Mouse (Mus musculus) embryonic facial prominence, embryonic 13.5 days (tissue): ENCODE measurements around the gene Olfr1412. TPM values are rescaled to one million over a fixed set of nuclear protein-coding genes. Genes with fewer than 3 reads are reported as not detected.

Experiments
- ATAC-seq: fragments of 200-750 bp; cut with Nextera tagmentation; 2 replicates; pipeline ENCODE4 v1.8.0; 2017; ENCODE audit warnings: low read depth; ENCODE audit not compliant: insufficient number of reproducible peaks, insufficient read depth, low FRiP score, low TSS enrichment
- H3K27ac ChIP-seq: fragments of 300-500 bp; sonication (generic); 2 replicates; pipeline ENCODE4 v1.5.1; 2015; ENCODE audit warnings: moderate library complexity, mild to moderate bottlenecking, inconsistent platforms
- H3K27me3 ChIP-seq: fragments of 300-500 bp; sonication (generic); 2 replicates; pipeline ENCODE4 v1.6.1; 2015; ENCODE audit warnings: mild to moderate bottlenecking, inconsistent platforms
- H3K36me3 ChIP-seq: fragments of 300-500 bp; sonication (generic); 2 replicates; pipeline ENCODE4 v1.6.1; 2015; ENCODE audit warnings: mild to moderate bottlenecking, inconsistent platforms
- H3K4me1 ChIP-seq: fragments of 300-500 bp; sonication (generic); 2 replicates; pipeline ENCODE4 v1.6.1; 2015; ENCODE audit warnings: inconsistent platforms
- H3K4me2 ChIP-seq: fragments of 300-500 bp; sonication (generic); 2 replicates; pipeline ENCODE4 v1.6.1; 2015; ENCODE audit warnings: moderate library complexity, mild to moderate bottlenecking, inconsistent platforms
- H3K4me3 ChIP-seq: fragments of 300-500 bp; sonication (generic); 2 replicates; pipeline ENCODE4 v1.5.1; 2015; ENCODE audit warnings: mild to moderate bottlenecking, inconsistent platforms
- H3K9ac ChIP-seq: fragments of 300-500 bp; sonication (generic); 2 replicates; pipeline ENCODE4 v1.6.1; 2015; ENCODE audit warnings: mild to moderate bottlenecking, inconsistent platforms
- H3K9me3 ChIP-seq: fragments of 300-500 bp; sonication (generic); 2 replicates; pipeline ENCODE4 v1.6.1; 2016; ENCODE audit warnings: inconsistent platforms
- WGBS: fragments of 180-500 bp; shearing (Covaris S2); methylation state at CpG from one replicate; pipeline ENCODE4 v1.1.7; 2015; ENCODE audit warnings: mixed read lengths; 5-methylcytosine and 5-hydroxymethylcytosine counted together
- polyA plus RNA-seq: library from polyadenylated mRNA; unstranded; fragments of >200 nt; fragmentation: Nextera tagmentation; extraction: Ambion mirVana; gene quantifications from 2 replicates; pipeline ENCODE4 v1.2.1, GENCODE M21; 2015

The Olfr1412 gene
- polyA plus RNA-seq, 1 experiment from 2014 or later: 0.07 TPM

GRCm38 (mm10) chr1:92616046-92616445 is 30.5 kb downstream of the Olfr1412 start:
- no peaks in the 10 kb centered on the region for H3K36me3 ChIP-seq
- H3K9me3 ChIP-seq: no peaks in the 10 kb centered on the region
- no peak overlapping the region for H3K9ac ChIP-seq
- peaks cover 18% of the 10 kb centered on the region for H3K27me3 ChIP-seq
- H3K4me3 ChIP-seq: no peak overlapping the region
- no peak for ATAC-seq
- WGBS: 69% methylated on average over 1 of the region's 1 CpGs
- no peak overlapping the region for H3K27ac ChIP-seq
- no peaks in the 10 kb centered on the region for H3K4me1 ChIP-seq
- no peak overlapping the region for H3K4me2 ChIP-seq

GRCm38 (mm10) chr1:92617488-92617887 is 31.9 kb downstream of the Olfr1412 start, which contains the start of gene Olfr12:
Gene Olfr12, plus strand, starts transcription at chr1:92617788.
- H3K4me1 ChIP-seq: no peaks in the 10 kb centered on the region
- H3K27me3 ChIP-seq: peaks cover 16% of the 10 kb centered on the region
- H3K4me2 ChIP-seq: no peak within 1 kb of the TSS
- no peak within 1 kb of the TSS for H3K27ac ChIP-seq
- ATAC-seq: no peak
- WGBS: 66% methylated on average over 2 of the region's 2 CpGs
- no peaks in the 10 kb centered on the region for H3K9me3 ChIP-seq
- no peak within 1 kb of the TSS for H3K9ac ChIP-seq
- H3K36me3 ChIP-seq: no peaks in the 10 kb centered on the region
- no peak within 1 kb of the TSS for H3K4me3 ChIP-seq

GRCm38 (mm10) chr1:92618360-92618759 is 32.8 kb downstream of the Olfr1412 start:
- Histone ChIP-seq H3K36me3 (no peaks in the 10 kb centered on the region), H3K27me3 (peaks cover 16% of the 10 kb centered on the region), H3K4me3 (no peak overlapping the region), H3K9ac (no peak overlapping the region), H3K4me1 (no peaks in the 10 kb centered on the region), H3K27ac (no peak overlapping the region), H3K4me2 (no peak overlapping the region), H3K9me3 (no peaks in the 10 kb centered on the region)
- 66% methylated on average over 4 of the region's 4 CpGs for WGBS
- no peak for ATAC-seq

- H3K27ac ChIP-seq: no peak overlapping the region
- no peaks in the 10 kb centered on the region for H3K36me3 ChIP-seq
- no peak overlapping the region for H3K4me2 ChIP-seq
- H3K4me3 ChIP-seq: no peak overlapping the region
- H3K27me3 ChIP-seq: no peaks in the 10 kb centered on the region
- H3K4me1 ChIP-seq: no peaks in the 10 kb centered on the region
- no peak overlapping the region for H3K9ac ChIP-seq
- H3K9me3 ChIP-seq: no peaks in the 10 kb centered on the region
- 49% methylated on average over 4 of the region's 4 CpGs for WGBS
- ATAC-seq: no peak
These were observed 42.6 kb downstream of the Olfr1412 start for GRCm38 (mm10) chr1:92628227-92628626.

- no peaks in the 10 kb centered on the region for H3K4me1 ChIP-seq
- ATAC-seq: no peak
- H3K27ac ChIP-seq: no peak overlapping the region
- no peak overlapping the region for H3K4me3 ChIP-seq
- H3K9me3 ChIP-seq: no peaks in the 10 kb centered on the region
- WGBS: 72% methylated on average over 5 of the region's 5 CpGs
- no peaks in the 10 kb centered on the region for H3K27me3 ChIP-seq
- H3K4me2 ChIP-seq: no peak overlapping the region
- H3K9ac ChIP-seq: no peak overlapping the region
- H3K36me3 ChIP-seq: peaks cover 15% of the 10 kb centered on the region
These were observed 46.6 kb downstream of the Olfr1412 start for GRCm38 (mm10) chr1:92632196-92632595.

- 72% methylated on average over 6 of the region's 6 CpGs for WGBS
- ATAC-seq: no peak
- no peak overlapping the region for H3K4me2 ChIP-seq
These were observed 47.4 kb downstream of the Olfr1412 start for GRCm38 (mm10) chr1:92632948-92633347.

GRCm38 (mm10) chr1:92633726-92634125 is 48.1 kb downstream of the Olfr1412 start:
- ATAC-seq: no peak
- H3K9ac ChIP-seq: no peak overlapping the region
- H3K4me2 ChIP-seq: no peak overlapping the region
- no peak overlapping the region for H3K27ac ChIP-seq
- H3K9me3 ChIP-seq: no peaks in the 10 kb centered on the region
- no peak overlapping the region for H3K4me3 ChIP-seq
- peaks cover 30% of the 10 kb centered on the region for H3K36me3 ChIP-seq
- no peaks in the 10 kb centered on the region for H3K4me1 ChIP-seq
- H3K27me3 ChIP-seq: no peaks in the 10 kb centered on the region
- WGBS: 83% methylated on average over 8 of the region's 8 CpGs

More at GRCm38 (mm10) chr1:92632948-92633347, 47.4 kb downstream of the Olfr1412 start:
- peaks cover 22% of the 10 kb centered on the region for H3K36me3 ChIP-seq
- no peaks in the 10 kb centered on the region for H3K27me3 ChIP-seq
- no peak overlapping the region for H3K27ac ChIP-seq
- H3K9me3 ChIP-seq: no peaks in the 10 kb centered on the region
- H3K4me1 ChIP-seq: no peaks in the 10 kb centered on the region
- no peak overlapping the region for H3K9ac ChIP-seq
- no peak overlapping the region for H3K4me3 ChIP-seq

- H3K4me1 ChIP-seq: no peaks in the 10 kb centered on the region
- H3K27me3 ChIP-seq: no peaks in the 10 kb centered on the region
- peak overlapping the region; percentile 68; the same call in 1 of the 2 replicates for H3K27ac ChIP-seq
- H3K9me3 ChIP-seq: no peaks in the 10 kb centered on the region
- ATAC-seq: no peak
- H3K4me3 ChIP-seq: no peak overlapping the region
- 55% methylated on average over 1 of the region's 1 CpGs for WGBS
- H3K36me3 ChIP-seq: peaks cover 37% of the 10 kb centered on the region
- no peak overlapping the region for H3K9ac ChIP-seq
- no peak overlapping the region for H3K4me2 ChIP-seq
These were observed 49.0 kb downstream of the Olfr1412 start for GRCm38 (mm10) chr1:92634569-92634968.

GRCm38 (mm10) chr1:92634976-92635599 is 49.5 kb downstream of the Olfr1412 start:
- Histone ChIP-seq H3K4me3 (no peak overlapping the region), H3K36me3 (peaks cover 42% of the 10 kb centered on the region)
- WGBS: 57% methylated on average over 4 of the region's 4 CpGs

GRCm38 (mm10) chr1:92636015-92636414 is 50.4 kb downstream of the Olfr1412 start:
- Histone ChIP-seq H3K4me2 (no peak overlapping the region), H3K36me3 (peaks cover 43% of the 10 kb centered on the region), H3K4me1 (peaks cover 10% of the 10 kb centered on the region), H3K9ac (no peak overlapping the region), H3K27ac (no peak overlapping the region), H3K27me3 (no peaks in the 10 kb centered on the region), H3K9me3 (no peaks in the 10 kb centered on the region), H3K4me3 (no peak overlapping the region)
- WGBS: 91% methylated on average over 8 of the region's 8 CpGs
- ATAC-seq: no peak

More at GRCm38 (mm10) chr1:92634976-92635599, 49.5 kb downstream of the Olfr1412 start:
- ATAC-seq: no peak; the same call in 1 of the 2 replicates
- peaks cover under 1% of the 10 kb centered on the region for H3K4me1 ChIP-seq
- H3K27ac ChIP-seq: peak overlapping the region; percentile 68; the same call in 1 of the 2 replicates
- H3K4me2 ChIP-seq: no peak overlapping the region
- H3K9ac ChIP-seq: no peak overlapping the region
- no peaks in the 10 kb centered on the region for H3K9me3 ChIP-seq
- no peaks in the 10 kb centered on the region for H3K27me3 ChIP-seq

GRCm38 (mm10) chr1:92636676-92637075 is 51.1 kb downstream of the Olfr1412 start:
- WGBS: 94% methylated on average over 11 of the region's 11 CpGs
- H3K9ac ChIP-seq: no peak overlapping the region
- no peak for ATAC-seq
- H3K4me1 ChIP-seq: peaks cover 13% of the 10 kb centered on the region
- no peak overlapping the region for H3K4me2 ChIP-seq
- no peaks in the 10 kb centered on the region for H3K27me3 ChIP-seq
- no peaks in the 10 kb centered on the region for H3K9me3 ChIP-seq
- no peak overlapping the region for H3K27ac ChIP-seq
- H3K4me3 ChIP-seq: no peak overlapping the region
- H3K36me3 ChIP-seq: peaks cover 43% of the 10 kb centered on the region

- H3K4me1 ChIP-seq: peaks cover 19% of the 10 kb centered on the region
- no peak overlapping the region for H3K4me2 ChIP-seq
- no peaks in the 10 kb centered on the region for H3K9me3 ChIP-seq
- H3K27ac ChIP-seq: no peak overlapping the region
- no peak overlapping the region for H3K9ac ChIP-seq
- no peaks in the 10 kb centered on the region for H3K27me3 ChIP-seq
- no peak overlapping the region for H3K4me3 ChIP-seq
- ATAC-seq: no peak
- H3K36me3 ChIP-seq: peaks cover 43% of the 10 kb centered on the region
- 93% methylated on average over 15 of the region's 15 CpGs for WGBS
These were observed 52.1 kb downstream of the Olfr1412 start for GRCm38 (mm10) chr1:92637501-92638172.
